Mouse (Mus musculus) intestine, embryonic 15.5 days (tissue): Measurements from ENCODE around the gene Runx2. TPM values are rescaled to one million over a fixed set of nuclear protein-coding genes. Genes with fewer than 3 reads are reported as not detected.

Experiments used
- ATAC-seq: fragments of 200-750 bp; cut with Nextera tagmentation; 2 replicates; pipeline ENCODE4 v1.8.0; 2017; ENCODE audit warnings: moderate TSS enrichment, moderate library complexity
- H3K27ac ChIP-seq: fragments of 300-500 bp; sonication (generic); 2 replicates; pipeline ENCODE4 v1.5.1; 2015; ENCODE audit warnings: mild to moderate bottlenecking, inconsistent platforms
- H3K27me3 ChIP-seq: fragments of 300-500 bp; sonication (generic); replicated peaks from 2 replicates; pipeline ENCODE4 v1.6.1; 2015; ENCODE audit warnings: inconsistent platforms
- H3K36me3 ChIP-seq: fragments of 300-500 bp; sonication (generic); 2 replicates; pipeline ENCODE4 v1.6.1; 2015; ENCODE audit warnings: inconsistent platforms
- H3K4me1 ChIP-seq: fragments of 300-500 bp; sonication (generic); replicated peaks from 2 replicates; pipeline ENCODE4 v1.6.1; 2015; ENCODE audit warnings: inconsistent platforms
- H3K4me2 ChIP-seq: fragments of 300-500 bp; sonication (generic); replicated peaks from 2 replicates; pipeline ENCODE4 v1.6.1; 2015; ENCODE audit warnings: mild to moderate bottlenecking, inconsistent platforms
- H3K4me3 ChIP-seq: fragments of 300-500 bp; sonication (generic); replicated peaks from 2 replicates; pipeline ENCODE4 v1.5.1; 2015; ENCODE audit warnings: inconsistent platforms
- H3K9ac ChIP-seq: fragments of 300-500 bp; sonication (generic); 2 replicates; pipeline ENCODE4 v1.6.1; 2015; ENCODE audit warnings: inconsistent platforms
- H3K9me3 ChIP-seq: fragments of 300-500 bp; sonication (generic); 2 replicates; pipeline ENCODE4 v1.6.1; 2016; ENCODE audit warnings: inconsistent platforms
- WGBS: fragments of 180-500 bp; shearing (Covaris S2); methylation state at CpG from one replicate; pipeline ENCODE4 v1.1.7; 2015; 5-methylcytosine and 5-hydroxymethylcytosine counted together
- polyA plus RNA-seq: library from polyadenylated mRNA; unstranded; fragments of >200 nt; fragmentation: Nextera tagmentation; extraction: Ambion mirVana; gene quantifications from 2 replicates; pipeline ENCODE4 v1.2.1, GENCODE M21; 2015

Runx2 gene
- polyA plus RNA-seq, 1 experiment from 2014 or later, result 1.2 TPM

DNA sequence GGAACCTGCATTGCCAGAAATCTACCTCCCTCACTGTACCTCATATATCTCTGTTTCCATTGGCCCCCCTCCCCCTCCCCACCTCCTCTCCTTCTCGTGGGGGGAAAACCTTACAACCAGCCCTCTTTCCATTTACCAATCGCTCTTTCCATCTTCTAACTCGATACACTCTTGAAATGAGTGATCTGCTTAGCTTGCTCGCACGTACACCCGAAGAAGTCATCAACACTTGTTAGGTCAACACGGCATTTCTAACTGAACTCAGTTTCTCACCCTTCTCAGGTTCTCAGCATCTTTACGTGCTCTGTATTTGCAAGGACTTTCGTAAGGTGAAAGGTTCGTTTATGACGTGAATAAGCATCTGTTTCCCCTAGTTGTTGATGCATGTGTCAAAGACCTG, 48.3 kb downstream of the Runx2 start:
- H3K36me3 ChIP-seq, result no peaks in the 10 kb centered on the region
- ATAC-seq, result no peak
- H3K4me1 ChIP-seq, result no peaks in the 10 kb centered on the region
- no peaks in the 10 kb centered on the region for H3K9me3 ChIP-seq
- H3K27ac ChIP-seq, result no peak overlapping the region
- no peak overlapping the region for H3K9ac ChIP-seq
- whole genome bisulfite sequencing, result 83% methylated on average over 11 of the region's 11 CpGs
- H3K27me3 ChIP-seq, result no peaks in the 10 kb centered on the region
- no peak overlapping the region for H3K4me2 ChIP-seq
- no peak overlapping the region for H3K4me3 ChIP-seq

DNA sequence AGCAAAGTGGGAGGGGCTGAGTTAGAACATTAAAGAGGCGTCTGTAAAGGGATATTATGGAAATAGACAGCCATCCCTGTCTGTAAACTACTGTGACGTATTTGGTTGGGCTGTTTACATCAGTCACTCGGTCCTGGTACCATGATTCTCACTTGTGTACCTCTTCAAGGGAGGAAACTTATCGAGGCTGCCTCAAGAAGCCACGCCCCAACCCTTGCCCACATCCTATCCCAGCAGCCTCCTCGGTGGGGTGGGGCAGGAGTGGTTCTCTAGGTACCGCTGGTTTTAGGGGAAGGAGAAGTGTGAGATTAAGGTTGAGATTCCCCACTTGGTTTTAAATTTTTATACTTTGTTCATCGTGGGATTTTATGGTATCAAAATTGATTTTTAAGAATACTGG, 69.2 kb downstream of the Runx2 start:
- WGBS, result 87% methylated on average over 8 of the region's 8 CpGs

DNA sequence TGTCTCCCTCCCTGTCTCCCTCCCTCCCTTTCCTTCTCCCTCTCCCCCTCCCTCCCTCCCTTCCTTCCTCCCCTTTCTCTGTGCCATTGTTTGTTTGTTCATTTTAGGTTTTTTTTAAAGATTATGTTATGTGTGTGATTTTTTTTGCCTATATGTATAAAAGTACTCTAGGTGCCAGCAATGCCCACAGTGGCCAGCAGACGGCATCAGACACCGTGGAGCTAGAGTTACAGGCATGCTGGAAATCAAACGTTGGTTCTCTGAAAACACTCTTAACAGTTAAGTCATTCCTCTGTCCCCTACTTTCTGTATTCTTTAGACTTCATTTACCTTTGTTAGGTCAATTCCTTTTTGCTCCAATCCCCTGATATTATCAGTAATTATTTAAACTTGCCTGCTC, 70.8 kb downstream of the Runx2 start:
- ATAC-seq, result no peak
- no peaks in the 10 kb centered on the region for H3K4me1 ChIP-seq
- no peaks in the 10 kb centered on the region for H3K9me3 ChIP-seq
- H3K36me3 ChIP-seq, result no peaks in the 10 kb centered on the region
- H3K9ac ChIP-seq, result no peak overlapping the region
- H3K4me3 ChIP-seq, result no peak overlapping the region
- H3K27me3 ChIP-seq, result peaks cover 9% of the 10 kb centered on the region
- no peak overlapping the region for H3K4me2 ChIP-seq
- WGBS, result 50% methylated on average over 3 of the region's 3 CpGs
- H3K27ac ChIP-seq, result no peak overlapping the region

More for the DNA sequence above, 69.2 kb downstream of the Runx2 start:
- Histone ChIP-seq H3K27ac (no peak overlapping the region), H3K4me3 (no peak overlapping the region), H3K27me3 (0 out of 2 replicates have a peak, but pooled peaks cover 2% of the 10 kb centered on the region), H3K9ac (no peak overlapping the region), H3K4me2 (no peak overlapping the region), H3K4me1 (no peaks in the 10 kb centered on the region), H3K36me3 (no peaks in the 10 kb centered on the region), H3K9me3 (no peaks in the 10 kb centered on the region)
- no peak for ATAC-seq

DNA sequence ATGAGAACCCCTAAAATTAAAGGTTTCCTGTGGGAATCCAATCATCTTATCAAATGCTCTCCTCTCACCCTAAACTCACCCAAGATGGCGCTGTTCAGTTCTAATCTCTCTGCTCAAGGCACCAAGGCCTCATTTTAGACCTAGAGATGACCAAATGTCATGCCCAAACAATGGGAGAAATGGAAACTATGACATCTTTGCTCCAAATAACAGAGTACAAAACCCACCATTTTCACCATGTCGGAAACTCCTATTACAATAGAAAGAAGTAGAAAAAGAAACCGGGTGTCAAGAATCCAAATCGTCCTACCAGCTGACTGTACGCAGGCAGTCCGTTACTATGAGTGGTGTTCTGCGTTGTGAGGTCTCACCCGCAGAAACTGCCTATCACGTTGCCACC, 72.4 kb downstream of the Runx2 start:
- no peaks in the 10 kb centered on the region for H3K9me3 ChIP-seq
- peaks cover 23% of the 10 kb centered on the region for H3K27me3 ChIP-seq
- H3K4me3 ChIP-seq, result no peak overlapping the region
- ATAC-seq, result no peak
- H3K36me3 ChIP-seq, result no peaks in the 10 kb centered on the region
- H3K4me2 ChIP-seq, result no peak overlapping the region
- H3K27ac ChIP-seq, result no peak overlapping the region
- H3K4me1 ChIP-seq, result peaks cover 4% of the 10 kb centered on the region; the same call in 1 of the 2 replicates
- H3K9ac ChIP-seq, result no peak overlapping the region
- 85% methylated on average over 9 of the region's 9 CpGs for WGBS

DNA sequence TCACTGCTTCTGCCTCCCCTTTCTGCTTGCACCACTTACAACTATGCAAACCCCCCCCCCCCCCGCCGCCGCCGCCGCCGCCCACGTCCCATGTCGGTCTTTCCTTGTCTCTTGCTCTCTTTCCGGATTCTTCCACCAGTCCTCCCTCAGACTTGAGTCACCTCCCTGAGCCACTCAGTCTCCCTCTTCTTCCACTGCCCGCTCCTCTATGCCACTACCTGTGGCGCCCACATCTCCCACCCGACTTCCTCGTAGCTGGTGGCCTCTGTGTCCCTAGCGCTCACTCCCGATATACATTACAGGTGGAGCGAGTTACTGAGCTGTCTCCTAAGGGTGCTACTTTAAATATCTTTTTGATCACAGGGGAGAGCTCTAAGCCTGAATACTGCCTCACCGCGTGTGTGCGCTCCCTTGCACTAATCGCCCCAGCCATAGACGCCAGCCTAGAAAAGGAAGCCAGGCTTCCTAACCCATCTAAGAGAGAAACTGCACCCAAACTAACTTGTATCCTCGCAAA, 76.4 kb downstream of the Runx2 start:
- H3K27ac ChIP-seq, result no peak overlapping the region
- 4% methylated on average over 21 of the region's 22 CpGs for WGBS
- H3K4me1 ChIP-seq, result peaks cover 26% of the 10 kb centered on the region
- peaks cover 52% of the 10 kb centered on the region for H3K27me3 ChIP-seq
- ATAC-seq, result no peak
- H3K9ac ChIP-seq, result no peak overlapping the region
- H3K4me2 ChIP-seq, result peak overlapping the region; percentile 42
- no peaks in the 10 kb centered on the region for H3K36me3 ChIP-seq
- no peaks in the 10 kb centered on the region for H3K9me3 ChIP-seq
- peak overlapping the region; percentile 19 for H3K4me3 ChIP-seq

DNA sequence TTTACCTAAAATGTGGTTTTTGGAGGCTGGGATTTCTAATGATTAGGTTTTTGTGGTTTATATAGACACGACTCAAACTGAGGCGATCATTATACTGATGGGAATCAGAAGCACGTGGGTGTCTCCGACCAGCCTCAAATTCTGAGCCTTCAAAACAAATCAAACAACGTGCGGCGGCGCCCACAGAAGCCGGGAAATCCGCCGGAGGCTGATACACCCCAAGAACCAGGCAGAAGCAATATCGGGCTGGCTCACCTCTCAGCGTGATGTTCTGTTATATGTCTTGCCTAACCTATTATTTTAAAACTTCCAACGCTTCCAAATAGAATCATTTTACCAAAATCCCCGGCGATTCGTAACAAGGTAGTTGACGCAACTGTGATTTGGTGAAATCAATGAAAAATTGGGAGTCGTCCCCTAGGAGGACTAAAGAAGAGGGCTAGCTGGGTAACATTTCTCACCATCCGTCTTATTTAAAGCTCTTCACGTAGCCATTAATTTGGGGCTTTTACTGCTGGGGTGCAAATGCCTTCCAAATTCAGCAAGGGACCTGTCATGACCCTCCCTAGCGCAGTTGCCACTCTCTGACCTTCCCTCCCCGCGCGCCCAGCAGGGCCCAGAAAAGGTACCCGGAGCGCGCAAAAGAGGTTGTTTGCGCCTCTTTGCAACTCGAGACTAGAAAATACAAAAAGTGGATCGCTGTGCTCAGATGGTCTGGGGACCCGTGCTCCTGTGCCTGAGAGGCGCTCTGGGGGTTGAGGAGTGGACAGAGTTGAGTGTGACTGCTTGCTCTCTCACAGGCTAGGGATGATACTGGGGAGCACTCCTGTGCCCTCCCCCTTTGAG, 77.1 kb downstream of the Runx2 start:
- Histone ChIP-seq H3K36me3 (no peaks in the 10 kb centered on the region), H3K27me3 (peaks cover 52% of the 10 kb centered on the region), H3K4me3 (peak overlapping the region; percentile 19), H3K4me2 (peak overlapping the region; percentile 42), H3K9me3 (no peaks in the 10 kb centered on the region), H3K4me1 (peaks cover 26% of the 10 kb centered on the region), H3K9ac (no peak overlapping the region), H3K27ac (no peak overlapping the region)
- ATAC-seq, result no peak
- WGBS, result under 1% methylated on average over 33 of the region's 33 CpGs

DNA sequence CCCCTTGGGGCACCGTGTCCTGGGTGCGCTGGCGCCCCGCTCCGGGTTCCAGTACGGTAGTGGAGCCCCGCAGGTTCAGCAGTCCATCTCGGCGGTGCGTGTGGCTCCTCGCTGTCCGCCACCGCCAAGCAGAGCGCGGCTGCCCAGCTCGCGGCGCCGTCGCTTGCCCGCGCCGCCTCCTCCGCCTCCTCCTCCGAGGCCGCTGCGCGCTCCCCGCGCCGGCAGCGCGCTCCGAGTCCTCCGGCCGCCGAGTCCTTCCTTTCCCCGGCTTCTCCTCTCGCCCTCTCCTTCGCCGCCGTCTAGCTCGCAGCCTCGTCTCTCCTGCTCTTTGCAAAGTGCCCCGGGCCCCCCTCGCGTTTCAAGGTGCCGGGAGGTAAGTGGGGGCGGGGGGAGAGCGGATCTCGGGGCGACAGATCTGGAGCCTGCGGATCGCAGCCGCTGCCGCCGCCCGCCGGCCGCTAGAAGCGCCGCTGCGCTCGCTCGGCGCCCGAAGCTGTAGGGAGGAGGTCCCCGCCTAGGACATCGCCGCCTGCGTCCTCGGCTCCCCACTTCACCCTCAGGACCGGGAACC, 78.5 kb downstream of the Runx2 start:
- peak; percentile 85 for ATAC-seq
- WGBS, result under 1% methylated on average over 71 of the region's 73 CpGs
- no peaks in the 10 kb centered on the region for H3K9me3 ChIP-seq
- H3K4me1 ChIP-seq, result peaks cover 26% of the 10 kb centered on the region
- H3K9ac ChIP-seq, result peak overlapping the region; percentile 56
- peak overlapping the region; percentile 98 for H3K4me2 ChIP-seq
- H3K27ac ChIP-seq, result 0 out of 2 replicates have a peak overlapping the region, but pooled peaks have one; percentile 27
- no peaks in the 10 kb centered on the region for H3K36me3 ChIP-seq
- peaks cover 52% of the 10 kb centered on the region for H3K27me3 ChIP-seq
- peak overlapping the region; percentile 68 for H3K4me3 ChIP-seq

DNA sequence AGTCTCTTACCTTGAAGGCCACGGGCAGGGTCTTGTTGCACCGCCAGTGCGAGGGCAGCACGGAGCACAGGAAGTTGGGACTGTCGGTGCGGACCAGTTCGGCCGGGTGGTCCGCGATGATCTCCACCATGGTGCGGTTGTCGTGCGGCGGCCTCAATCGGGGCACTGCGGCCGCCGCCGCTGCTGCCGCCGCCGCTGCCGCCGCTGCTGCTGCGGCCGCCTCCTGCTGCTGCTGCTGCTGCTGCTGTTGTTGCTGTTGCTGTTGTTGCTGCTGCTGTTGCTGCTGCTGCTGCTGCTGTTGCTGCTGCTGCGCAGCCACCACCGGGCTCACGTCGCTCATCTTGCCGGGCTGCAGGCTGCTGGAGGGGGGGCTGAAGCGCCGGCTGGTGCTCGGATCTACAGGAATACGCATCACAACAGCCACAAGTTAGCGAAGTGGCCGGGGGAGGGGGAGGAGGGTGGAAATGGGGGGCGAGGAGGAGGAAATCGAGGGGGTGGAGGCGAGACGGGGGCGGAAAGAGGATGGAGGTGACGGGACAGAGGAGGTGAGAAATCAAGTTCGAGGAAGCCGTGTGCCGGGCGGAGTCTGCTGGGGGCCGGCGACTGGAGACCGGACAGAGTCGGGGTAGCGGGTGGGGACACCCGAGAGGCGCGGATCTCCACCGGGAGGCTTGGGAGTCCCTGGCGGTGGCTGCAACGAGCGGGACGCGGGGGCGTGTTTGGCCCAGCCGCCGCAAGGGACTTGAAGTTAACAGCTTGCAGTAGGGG, 79.2 kb downstream of the Runx2 start:
- Histone ChIP-seq H3K27me3 (peaks cover 50% of the 10 kb centered on the region), H3K4me1 (peaks cover 26% of the 10 kb centered on the region), H3K4me3 (peak overlapping the region; percentile 68), H3K9ac (peak overlapping the region; percentile 56), H3K36me3 (no peaks in the 10 kb centered on the region), H3K4me2 (peak overlapping the region; percentile 98), H3K9me3 (no peaks in the 10 kb centered on the region), H3K27ac (0 out of 2 replicates have a peak overlapping the region, but pooled peaks have one; percentile 27)
- peak; percentile 13 for ATAC-seq
- under 1% methylated on average over 64 of the region's 64 CpGs for WGBS

DNA sequence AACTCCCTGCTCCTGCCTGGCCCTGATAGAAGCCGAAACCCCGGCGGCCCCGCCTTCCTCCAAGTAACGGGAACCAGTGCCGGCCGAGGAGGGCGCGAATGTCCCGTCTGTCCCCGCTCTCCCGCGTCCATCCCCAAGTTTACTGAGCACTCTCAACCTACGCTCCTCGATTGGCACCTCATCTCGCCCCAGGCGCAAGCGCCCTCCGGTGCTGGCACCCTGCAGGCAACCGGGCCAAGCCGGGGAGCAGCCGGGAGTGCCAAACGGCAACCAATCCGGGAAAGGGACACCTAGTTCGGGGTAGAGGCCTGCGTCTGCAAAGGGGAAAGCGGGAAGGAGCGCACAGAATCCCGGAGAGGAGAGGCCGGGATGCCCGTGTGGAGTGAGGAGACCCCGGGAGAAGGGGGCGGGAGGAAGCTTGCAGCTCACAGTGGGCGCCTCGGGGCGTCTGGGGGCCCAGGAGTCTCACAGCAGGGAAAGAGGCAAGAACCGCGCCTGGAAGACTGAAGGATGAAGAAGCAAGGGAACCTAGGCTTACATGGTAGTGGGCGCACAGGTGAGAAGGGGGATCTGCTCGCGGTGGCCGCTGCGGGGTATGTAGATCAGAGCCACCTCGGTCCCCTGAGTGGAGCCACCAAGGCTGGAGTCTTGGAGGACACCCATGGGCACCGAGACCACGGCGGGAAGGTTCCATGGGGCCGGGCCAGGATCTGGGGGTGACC, 79.9 kb downstream of the Runx2 start:
- H3K27me3 ChIP-seq, result peaks cover 48% of the 10 kb centered on the region
- peaks cover 26% of the 10 kb centered on the region for H3K4me1 ChIP-seq
- H3K36me3 ChIP-seq, result no peaks in the 10 kb centered on the region
- H3K4me2 ChIP-seq, result peak overlapping the region; percentile 98
- peak overlapping the region; percentile 37 for H3K9ac ChIP-seq
- H3K27ac ChIP-seq, result no peak overlapping the region
- peak overlapping the region; percentile 68 for H3K4me3 ChIP-seq
- H3K9me3 ChIP-seq, result no peaks in the 10 kb centered on the region
- under 1% methylated on average over 48 of the region's 48 CpGs for WGBS
- ATAC-seq, result peak; percentile 33; the same call in 1 of the 2 replicates

DNA sequence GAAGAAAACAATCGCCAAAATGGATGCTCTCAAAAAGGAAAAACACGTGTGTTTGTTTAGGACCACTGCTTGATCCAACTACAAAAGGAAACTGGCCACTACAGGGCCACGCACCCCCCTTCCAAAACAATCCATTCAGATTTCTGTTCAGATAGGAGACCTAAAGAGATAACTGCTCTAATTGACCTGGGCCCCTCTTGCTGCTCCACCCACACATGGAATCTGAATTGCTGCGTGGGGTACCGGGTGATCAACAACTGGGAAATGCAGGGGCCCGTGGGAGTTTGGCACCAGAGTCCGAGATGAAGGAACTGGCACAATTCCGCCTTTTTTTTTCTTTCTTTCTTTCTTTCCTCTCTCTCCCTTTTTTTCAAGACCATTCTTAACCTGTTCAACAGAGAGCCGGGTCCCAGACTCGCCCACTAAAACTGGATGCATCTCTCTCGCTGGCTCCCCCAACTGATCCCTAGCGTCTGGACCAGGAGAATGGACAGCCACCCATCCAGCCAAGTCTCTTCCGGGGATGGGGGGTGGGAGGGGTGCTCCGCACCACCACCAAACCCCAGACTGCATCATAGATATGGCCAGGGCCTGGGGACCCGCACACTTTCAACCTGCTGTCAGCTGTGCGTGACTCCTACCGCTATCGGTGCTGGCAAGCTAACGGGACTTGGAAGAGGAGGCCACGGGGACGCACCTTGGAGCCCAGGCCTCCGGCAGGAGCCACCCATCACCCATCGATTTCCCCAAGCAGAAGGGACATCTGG, 80.9 kb downstream of the Runx2 start:
- H3K9ac ChIP-seq, result no peak overlapping the region
- H3K36me3 ChIP-seq, result no peaks in the 10 kb centered on the region
- ATAC-seq, result no peak
- no peak overlapping the region for H3K27ac ChIP-seq
- H3K27me3 ChIP-seq, result peaks cover 43% of the 10 kb centered on the region
- peaks cover 26% of the 10 kb centered on the region for H3K4me1 ChIP-seq
- H3K9me3 ChIP-seq, result no peaks in the 10 kb centered on the region
- peak overlapping the region; percentile 68 for H3K4me3 ChIP-seq
- WGBS, result 6% methylated on average over 23 of the region's 23 CpGs
- H3K4me2 ChIP-seq, result peak overlapping the region; percentile 98

DNA sequence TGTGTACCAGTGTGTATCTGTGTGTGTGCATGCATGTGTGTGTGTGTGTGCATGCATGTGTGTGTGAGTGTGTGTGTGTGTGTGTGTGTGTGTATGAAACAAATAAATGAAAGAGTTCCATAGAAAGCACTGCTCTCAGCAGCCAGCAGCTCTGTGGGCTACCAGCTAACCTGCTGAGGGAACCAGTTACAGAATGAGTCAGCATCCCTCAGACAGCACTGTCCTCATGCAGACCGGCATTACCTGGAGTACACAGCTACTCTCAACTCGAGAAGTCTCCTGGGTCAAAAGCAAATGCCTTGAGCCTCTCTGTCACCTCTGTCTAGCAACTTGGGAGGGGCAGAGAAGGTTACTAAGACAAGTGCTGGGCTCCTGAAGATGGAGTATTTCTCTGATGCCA, 86.1 kb downstream of the Runx2 start:
- H3K9me3 ChIP-seq, result no peaks in the 10 kb centered on the region
- no peak overlapping the region for H3K27ac ChIP-seq
- 37% methylated on average over 2 of the region's 2 CpGs for WGBS
- peaks cover 2% of the 10 kb centered on the region for H3K27me3 ChIP-seq
- ATAC-seq, result no peak
- H3K4me3 ChIP-seq, result no peak overlapping the region
- no peak overlapping the region for H3K4me2 ChIP-seq
- no peaks in the 10 kb centered on the region for H3K36me3 ChIP-seq
- no peak overlapping the region for H3K9ac ChIP-seq
- H3K4me1 ChIP-seq, result no peaks in the 10 kb centered on the region
